Mouse (Mus musculus): ENCODE measurements around the gene Cacna1a.
"Not testable (repeated sequence)": the region's sequence is repeated elsewhere in the genome, so short reads cannot be mapped to it uniquely, and the experiment has no call there.

Cacna1a gene

GRCm38 (mm10) chr8:84471271-84471995, 83.2 kb downstream of the Cacna1a start:
- in situ Hi-C loops (cut with MboI, MseI), result no loop called here

- in situ Hi-C loops (cut with MboI, MseI), result no loop called here
Observed at GRCm38 (mm10) chr8:84474456-84474855, 86.2 kb downstream of the Cacna1a start.

- in situ Hi-C loops (cut with MboI, MseI), result no loop called here
Observed at GRCm38 (mm10) chr8:84477341-84477740, 89.1 kb downstream of the Cacna1a start.

GRCm38 (mm10) chr8:84483004-84483403, 94.8 kb downstream of the Cacna1a start:
- in situ Hi-C loops (cut with MboI, MseI), result no loop called here

- in situ Hi-C loops (cut with MboI, MseI), result no loop called here
Observed at GRCm38 (mm10) chr8:84485366-84485765, 97.1 kb downstream of the Cacna1a start.

GRCm38 (mm10) chr8:84485864-84486263, 97.6 kb downstream of the Cacna1a start:
- in situ Hi-C loops (cut with MboI, MseI), result no loop called here

- in situ Hi-C loops (cut with MboI, MseI), result no loop called here
Observed at GRCm38 (mm10) chr8:84489223-84489622, 101.0 kb downstream of the Cacna1a start.

- in situ Hi-C loops (cut with MboI, MseI), result no loop called here
Observed at GRCm38 (mm10) chr8:84494541-84495084, 106.4 kb downstream of the Cacna1a start.

- in situ Hi-C loops (cut with MboI, MseI), result no loop called here
Observed at GRCm38 (mm10) chr8:84501181-84501580, 112.9 kb downstream of the Cacna1a start.

GRCm38 (mm10) chr8:84501671-84502308, 113.5 kb downstream of the Cacna1a start:
- in situ Hi-C loops (cut with MboI, MseI), result no loop called here

- in situ Hi-C loops (cut with MboI, MseI), result no loop called here
Observed at GRCm38 (mm10) chr8:84502638-84503037, 114.4 kb downstream of the Cacna1a start.

- in situ Hi-C loops (cut with MboI, MseI), result no loop called here
Observed at GRCm38 (mm10) chr8:84507220-84507619, 119.0 kb downstream of the Cacna1a start.

GRCm38 (mm10) chr8:84509764-84510163, 121.5 kb downstream of the Cacna1a start:
- in situ Hi-C loops (cut with MboI, MseI), result not testable (repeated sequence)

- in situ Hi-C loops (cut with MboI, MseI), result no loop called here
Observed at GRCm38 (mm10) chr8:84511621-84512020, 123.4 kb downstream of the Cacna1a start.

GRCm38 (mm10) chr8:84513765-84514164, 125.5 kb downstream of the Cacna1a start:
- in situ Hi-C loops (cut with MboI, MseI), result no loop called here

GRCm38 (mm10) chr8:84518180-84518579, 129.9 kb downstream of the Cacna1a start:
- in situ Hi-C loops (cut with MboI, MseI), result no loop called here

- in situ Hi-C loops (cut with MboI, MseI), result no loop called here
Observed at GRCm38 (mm10) chr8:84518720-84519119, 130.5 kb downstream of the Cacna1a start.

GRCm38 (mm10) chr8:84519767-84520626, 131.8 kb downstream of the Cacna1a start:
- in situ Hi-C loops (cut with MboI, MseI), result no loop called here

GRCm38 (mm10) chr8:84520999-84521398, 132.8 kb downstream of the Cacna1a start:
- in situ Hi-C loops (cut with MboI, MseI), result no loop called here

GRCm38 (mm10) chr8:84528036-84528435, 139.8 kb downstream of the Cacna1a start:
- in situ Hi-C loops (cut with MboI, MseI), result no loop called here

GRCm38 (mm10) chr8:84529548-84529947, 141.3 kb downstream of the Cacna1a start:
- in situ Hi-C loops (cut with MboI, MseI), result no loop called here

- in situ Hi-C loops (cut with MboI, MseI), result no loop called here
Observed at GRCm38 (mm10) chr8:84532725-84533124, 144.5 kb downstream of the Cacna1a start.

Data from regulatory T cell (primary cell).